Comparison of ENCODE assay signal across 10 mouse cellular contexts in genomic region chr4:152360855-152361254, GRCm38 (mm10). TPM values are rescaled to one million over a fixed set of nuclear protein-coding genes. Genes with fewer than 3 reads are reported as not detected.
DNase-seq lines count a peak whose midpoint lies in the region; ATAC-seq and TF ChIP-seq lines count a peak whose summit lies in the region.
"Had no signal": no experiment of that assay in that cellular context is flagged by ENCODE, and none has a peak within 500 bp of the region (broad histone marks: within the 10 kb centered on the region; RNA-seq: fewer than 3 reads in every experiment).

No protein-coding gene starts in this region.

- 2% methylated on average over 24 of the region's 24 CpGs for WGBS in heart, embryonic 12.5 days
- 2% methylated on average over 24 of the region's 24 CpGs for WGBS in intestine, embryonic 15.5 days
- 15% methylated on average over 24 of the region's 24 CpGs for WGBS in thymus, adult 2 months
- WGBS in cerebellum, adult 2 months: 13% methylated on average over 24 of the region's 24 CpGs

- H3K4me1 ChIP-seq in heart, embryonic 12.5 days (replicated peaks): peaks cover 8% of the 10 kb centered on the region
- peaks cover 10% of the 10 kb centered on the region for H3K4me1 ChIP-seq in intestine, embryonic 15.5 days (replicated peaks)
- peaks cover 6% of the 10 kb centered on the region; the same call in 1 of the 2 replicates for H3K4me1 ChIP-seq in thymus, adult 2 months (replicated peaks; ENCODE audit: control insufficient read depth, insufficient read depth, low read length)
- no peaks in the 10 kb centered on the region for H3K4me1 ChIP-seq in cerebellum, adult 2 months (ENCODE audit: control insufficient read depth, insufficient read depth, low read length)

- H3K27me3 ChIP-seq in heart, embryonic 12.5 days (replicated peaks): peaks cover 82% of the 10 kb centered on the region
- peaks cover 17% of the 10 kb centered on the region; the same call in 1 of the 2 replicates for H3K27me3 ChIP-seq in intestine, embryonic 15.5 days (replicated peaks)
- H3K27me3 ChIP-seq in thymus, adult 2 months (ENCODE audit: control insufficient read depth, insufficient read depth, low read length): no peaks in the 10 kb centered on the region
- H3K27me3 ChIP-seq in cerebellum, adult 2 months (ENCODE audit: control insufficient read depth, insufficient read depth, low read length): no peaks in the 10 kb centered on the region

- H3K9me3 ChIP-seq in heart, embryonic 12.5 days (replicated peaks): no peaks in the 10 kb centered on the region
- H3K9me3 ChIP-seq in intestine, embryonic 15.5 days: no peaks in the 10 kb centered on the region

- 0 out of 2 replicates have a peak, but pooled peaks have one; percentile 16 for ATAC-seq in heart, embryonic 12.5 days (ENCODE audit: insufficient number of reproducible peaks, low FRiP score)
- peak; percentile 75 for ATAC-seq in intestine, embryonic 15.5 days
- peak; percentile 45 for ATAC-seq in megakaryocyte, adult 5-6 weeks (ENCODE audit: poor library complexity, severe bottlenecking)

- no peak overlapping the region for H3K9ac ChIP-seq in heart, embryonic 12.5 days
- no peak overlapping the region for H3K9ac ChIP-seq in intestine, embryonic 15.5 days

- TF ChIP-seq CTCF in thymus, adult 2 months (IDR thresholded peaks at IDR 0.05; ENCODE audit: borderline replicate concordance, control insufficient read depth, extremely low read depth, insufficient read depth, low read length, poor library complexity): no peak
- TF ChIP-seq CTCF in cerebellum, adult 2 months (IDR thresholded peaks at IDR 0.05; ENCODE audit: borderline replicate concordance, insufficient read depth, low read depth, low read length): no peak

- no peak for TF ChIP-seq POLR2A in thymus, adult 2 months (IDR thresholded peaks at IDR 0.05; ENCODE audit: control insufficient read depth, extremely low read depth, insufficient read depth, low read length, poor library complexity)
- no peak for TF ChIP-seq POLR2A in cerebellum, adult 2 months (IDR thresholded peaks at IDR 0.05; ENCODE audit: borderline replicate concordance, insufficient read depth, low read length)

- peak overlapping the region; percentile 16 for H3K4me3 ChIP-seq in heart, embryonic 12.5 days
- 0 out of 2 replicates have a peak overlapping the region, but pooled peaks have one; percentile 9 for H3K4me3 ChIP-seq in intestine, embryonic 15.5 days (replicated peaks)
- H3K4me3 ChIP-seq in thymus, adult 2 months (ENCODE audit: control insufficient read depth, insufficient read depth, low read length): no peak overlapping the region
- no peak overlapping the region for H3K4me3 ChIP-seq in cerebellum, adult 2 months (replicated peaks; ENCODE audit: insufficient read depth, low read depth, low read length)

- H3K27ac ChIP-seq in heart, embryonic 12.5 days (ENCODE audit: poor library complexity, severe bottlenecking): no peak overlapping the region
- no peak overlapping the region for H3K27ac ChIP-seq in intestine, embryonic 15.5 days
- no peak overlapping the region for H3K27ac ChIP-seq in thymus, adult 2 months (ENCODE audit: control insufficient read depth, insufficient read depth, low read length)
- no peak overlapping the region for H3K27ac ChIP-seq in cerebellum, adult 2 months (ENCODE audit: insufficient read depth, low read length)

- no peaks in the 10 kb centered on the region for H3K36me3 ChIP-seq in heart, embryonic 12.5 days
- H3K36me3 ChIP-seq in intestine, embryonic 15.5 days: no peaks in the 10 kb centered on the region
- H3K36me3 ChIP-seq in thymus, adult 2 months (ENCODE audit: control insufficient read depth, insufficient read depth, low read length): no peaks in the 10 kb centered on the region

- H3K4me2 ChIP-seq in heart, embryonic 12.5 days: peak overlapping the region; percentile 55
- peak overlapping the region; percentile 50 for H3K4me2 ChIP-seq in intestine, embryonic 15.5 days (replicated peaks)

- DNase-seq in heart, adult 11 months: no peak
- DNase-seq in embryo, embryonic 10.5 days (ENCODE audit: low spot score): peak; percentile 87
- DNase-seq in thymus, adult 2 months: peak; percentile 19
- DNase-seq in cerebellum, adult 2 months: no peak
- no peak for DNase-seq in right cerebral cortex, postnatal 4 days

RNA-seq across cellular contexts. Expression of gene Chd5, which starts 22.4 kb away (rescaled TPM):
- polyA plus RNA-seq in heart, embryonic 12.5 days (2016; fragmentation: Nextera tagmentation; extraction: Ambion mirVana): 0.08 TPM in 1 of 2 replicates, not detected in the other
- 1.9 and 2.8 TPM in 2 replicates for polyA plus RNA-seq in intestine, embryonic 15.5 days (2015; fragmentation: Nextera tagmentation; extraction: Ambion mirVana)
- total RNA-seq in megakaryocyte, adult 5-6 weeks (2015): not detected in 2 replicates
- 0.07 and 0.16 TPM in 2 replicates for total RNA-seq in megakaryocyte, adult 5-6 weeks (2017)
- polyA plus RNA-seq in thymus, adult 2 months (2012; rRNA removed): 0.11 and 0.16 TPM in 2 replicates
- polyA plus RNA-seq in cerebellum, adult 2 months (2012; rRNA removed): 20.9 and 25.9 TPM in 2 replicates
- polyA plus RNA-seq: liver, adult 2 months had no signal

RNA-seq across cellular contexts. Expression of gene Rpl22, which starts 35.3 kb away (rescaled TPM):
- polyA plus RNA-seq in heart, embryonic 12.5 days (2016; fragmentation: Nextera tagmentation; extraction: Ambion mirVana): 278 and 280 TPM in 2 replicates
- 371 and 424 TPM in 2 replicates for polyA plus RNA-seq in intestine, embryonic 15.5 days (2015; fragmentation: Nextera tagmentation; extraction: Ambion mirVana)
- total RNA-seq in megakaryocyte, adult 5-6 weeks (2015): 968 and 1,019 TPM in 2 replicates
- 2,015 and 2,172 TPM in 2 replicates for total RNA-seq in megakaryocyte, adult 5-6 weeks (2017)
- polyA plus RNA-seq in thymus, adult 2 months (2012; rRNA removed): 43.8 and 60.3 TPM in 2 replicates
- polyA plus RNA-seq in cerebellum, adult 2 months (2012; rRNA removed): 162 and 187 TPM in 2 replicates

RNA-seq across cellular contexts. Expression of gene Rnf207, which starts 42.1 kb away (rescaled TPM):
- polyA plus RNA-seq in heart, embryonic 12.5 days (2016; fragmentation: Nextera tagmentation; extraction: Ambion mirVana): 56.5 and 62.1 TPM in 2 replicates
- polyA plus RNA-seq in intestine, embryonic 15.5 days (2015; fragmentation: Nextera tagmentation; extraction: Ambion mirVana): 2.1 and 2.5 TPM in 2 replicates
- not detected in 2 replicates for total RNA-seq in megakaryocyte, adult 5-6 weeks (2015)
- not detected in 2 replicates for total RNA-seq in megakaryocyte, adult 5-6 weeks (2017)
- 0.57 and 10.2 TPM in 2 replicates for polyA plus RNA-seq in thymus, adult 2 months (2012; rRNA removed)
- polyA plus RNA-seq in cerebellum, adult 2 months (2012; rRNA removed): 7.2 and 11.8 TPM in 2 replicates
- total RNA-seq: liver, adult 2 months; MEL had no signal

Comparison
In these comparisons a context has a peak if more than half of its experiments do, and no peak if none do; other contexts are left out.
1. ATAC-seq: peak in every context shown above with its lines; median percentile 75 in intestine, embryonic 15.5 days; 45 in megakaryocyte, adult 5-6 weeks; 16 in heart, embryonic 12.5 days.
2. H3K4me3 ChIP-seq: peak in heart, embryonic 12.5 days (single experiment) and intestine, embryonic 15.5 days (single experiment); none in thymus, adult 2 months (single experiment) and cerebellum, adult 2 months (single experiment).
3. DNase-seq: peak in embryo, embryonic 10.5 days (single experiment) and thymus, adult 2 months (single experiment); none in heart, adult 11 months (single experiment), cerebellum, adult 2 months (0 of 2) and right cerebral cortex, postnatal 4 days (single experiment).